Mouse (Mus musculus) Patski (cell line): Measurements from ENCODE around the gene Pcgf1. TPM values are rescaled to one million over a fixed set of nuclear protein-coding genes. Genes with fewer than 3 reads are reported as not detected.

Experiments
- ATAC-seq: fragments of 100-300 bp; one replicate; pipeline ENCODE4 v1.8.0; 2021
- CTCF ChIA-PET: fragments of 350-600 bp; sonication (Branson Sonifier 250); formaldehyde crosslinking; loops from one replicate; lab custom pipeline; 2022; ENCODE audit warnings: inconsistent platforms; lab: Charles Lee
- POLR2A ChIA-PET: fragments of 350-600 bp; sonication (Branson Sonifier 250); formaldehyde crosslinking; loops from one replicate; lab custom pipeline; 2022; ENCODE audit warnings: antibody characterized with exemption, inconsistent platforms; lab: Charles Lee
- DNase-seq: peaks from one replicate; pipeline ENCODE4 v3.0.0-alpha.2; 2011; ENCODE audit warnings: low read depth, low spot score
- H3K27me3 ChIP-seq: fragments of 371-371 bp; one replicate; pipeline ENCODE4 v1.5.1; 2021
- CTCF ChIP-seq: fragments of 100-300 bp; IDR thresholded peaks from one replicate; pipeline ENCODE4 v1.5.1; 2021
- in situ Hi-C: fragments of 300-500 bp; cut with MboI; formaldehyde crosslinking; loops from 3 replicates; pipeline ENCODE4 v1.11.1; 2018; ENCODE audit warnings: low pct_unique_long_range_greater_than_20kb, mixed read lengths
- polyA plus RNA-seq: library from polyadenylated mRNA; unstranded; gene quantifications from one replicate; pipeline ENCODE4 v1.2.3, GENCODE M21; 2021

The Pcgf1 gene
- polyA plus RNA-seq, 1 experiment from 2014 or later = 19.7 TPM

- CTCF ChIA-PET = interaction anchor here (1.7 kb wide), 1 partner anchor 102 kb away, joined by 4 read pairs; no protein-coding TSS in a partner anchor
- in situ Hi-C loops = no loop called here
- POLR2A ChIA-PET = interaction anchor here (0.6 to 1.3 kb wide), 3 partner anchors 20 to 162 kb away, joined by 3 to 6 read pairs (median 4); no protein-coding TSS in a partner anchor
- TF ChIP-seq CTCF = no peak
- no peak for DNase-seq
- H3K27me3 ChIP-seq = peaks cover 9% of the 10 kb centered on the region
- ATAC-seq = no peak
These were observed 20.7 kb downstream of the Pcgf1 start for GRCm38 (mm10) chr6:83098411-83098810.

GRCm38 (mm10) chr6:83101316-83101687 is 23.6 kb downstream of the Pcgf1 start, which contains the start of the genes Ccdc142 and Gm42688:
TSS of gene Ccdc142 (plus strand) at chr6:83101601.
TSS of gene Gm42688 (plus strand) at chr6:83101617.
- in situ Hi-C loops = loop anchor here (5.0 kb wide), 1 partner anchor 104 kb away; no protein-coding TSS in a partner anchor
- TF ChIP-seq CTCF = no peak
- ATAC-seq (peak; percentile 82), DNase-seq (no peak)
- H3K27me3 ChIP-seq = peaks cover 2% of the 10 kb centered on the region
- ChIA-PET CTCF (interaction anchor here (0.7 to 3.5 kb wide), 12 partner anchors 9 to 105 kb away, joined by 3 to 40 read pairs (median 4); partner anchors contain the start of genes Dok1 and Pcgf1), POLR2A (no interaction called here)

GRCm38 (mm10) chr6:83101688-83102556 is 24.3 kb downstream of the Pcgf1 start:
- DNase-seq (no peak), ATAC-seq (peak; percentile 61)
- no peak for TF ChIP-seq CTCF
- ChIA-PET CTCF (interaction anchor here (0.8 to 3.5 kb wide), 10 partner anchors 18 to 105 kb away, joined by 3 to 40 read pairs (median 5); partner anchors contain the start of genes Dok1 and Pcgf1), POLR2A (interaction anchor here (1.0 to 2.4 kb wide), 5 partner anchors 18 to 105 kb away, joined by 3 to 5 read pairs (median 4); partner anchors contain the start of gene Aup1)
- in situ Hi-C loops = loop anchor here (5.0 kb wide), 1 partner anchor 105 kb away; no protein-coding TSS in a partner anchor
- H3K27me3 ChIP-seq = peaks cover 2% of the 10 kb centered on the region

- H3K27me3 ChIP-seq = no peaks in the 10 kb centered on the region
- in situ Hi-C loops = loop anchor here (5.0 kb wide), 1 partner anchor 106 kb away; no protein-coding TSS in a partner anchor
- DNase-seq (no peak), ATAC-seq (no peak)
- no peak for TF ChIP-seq CTCF
- CTCF ChIA-PET = interaction anchor here (3.5 kb wide), 1 partner anchor 107 kb away, joined by 40 read pairs; no protein-coding TSS in a partner anchor
- POLR2A ChIA-PET = interaction anchor here (1.2 to 2.4 kb wide), 4 partner anchors 17 to 107 kb away, joined by 3 to 5 read pairs (median 4); no protein-coding TSS in a partner anchor
These were observed 25.5 kb downstream of the Pcgf1 start for GRCm38 (mm10) chr6:83103130-83103650.

DNA sequence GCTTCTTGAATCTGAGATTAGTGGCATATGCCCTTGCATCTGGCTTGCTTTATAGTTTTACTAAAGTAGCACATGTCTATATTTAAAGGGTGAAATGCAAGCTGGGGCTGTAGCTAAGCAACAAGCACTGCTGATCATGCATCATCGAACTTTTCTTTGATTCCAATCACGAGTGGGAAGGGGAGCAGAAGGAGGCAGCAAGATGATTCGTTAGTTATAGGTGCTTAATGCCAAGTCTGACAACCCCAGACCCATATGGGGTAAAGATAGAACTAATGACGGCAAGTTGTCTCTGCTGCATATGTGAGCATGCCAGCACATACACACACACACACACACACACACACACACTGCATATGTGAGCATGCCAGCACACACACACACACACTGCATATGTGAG is 26.5 kb downstream of the Pcgf1 start:
- CTCF ChIA-PET = interaction anchor here (1.2 to 1.5 kb wide), 2 partner anchors 55 to 108 kb away, joined by 4 read pairs; no protein-coding TSS in a partner anchor
- TF ChIP-seq CTCF = no peak
- no peak for DNase-seq
- no peaks in the 10 kb centered on the region for H3K27me3 ChIP-seq
- in situ Hi-C loops = loop anchor here (5.0 kb wide), 1 partner anchor 107 kb away; no protein-coding TSS in a partner anchor
- ATAC-seq = no peak
- POLR2A ChIA-PET = interaction anchor here (0.6 to 2.4 kb wide), 3 partner anchors 47 to 108 kb away, joined by 3 to 5 read pairs (median 5); no protein-coding TSS in a partner anchor

- in situ Hi-C loops = no loop called here
- ATAC-seq = peak; percentile 23
- ChIA-PET CTCF (interaction anchor here (1.1 to 4.8 kb wide), 4 partner anchors 10 to 111 kb away, joined by 3 to 14 read pairs (median 4); partner anchors contain the start of genes 1700003E16Rik and Wdr54), POLR2A (interaction anchor here (1.2 kb wide), 1 partner anchor 10 kb away, joined by 3 read pairs; no protein-coding TSS in a partner anchor)
- no peaks in the 10 kb centered on the region for H3K27me3 ChIP-seq
- no peak for DNase-seq
- no peak for TF ChIP-seq CTCF
These were observed 30.1 kb downstream of the Pcgf1 start for GRCm38 (mm10) chr6:83107566-83108400.

- ChIA-PET POLR2A (interaction anchor here (1.7 to 1.8 kb wide), 2 partner anchors 10 to 12 kb away, joined by 5 to 8 read pairs; partner anchors contain the start of gene Wbp1), CTCF (interaction anchor here (1.2 to 4.8 kb wide), 3 partner anchors 10 to 112 kb away, joined by 3 to 14 read pairs (median 4); partner anchors contain the start of genes 1700003E16Rik and Wdr54)
- in situ Hi-C loops = no loop called here
- ATAC-seq (peak; percentile 49), DNase-seq (no peak)
- no peak for TF ChIP-seq CTCF
- no peaks in the 10 kb centered on the region for H3K27me3 ChIP-seq
These were observed 31.3 kb downstream of the Pcgf1 start, which contains the start of gene Mrpl53 for GRCm38 (mm10) chr6:83108762-83109668. TSS of gene Mrpl53 (plus strand) at chr6:83109040.

DNA sequence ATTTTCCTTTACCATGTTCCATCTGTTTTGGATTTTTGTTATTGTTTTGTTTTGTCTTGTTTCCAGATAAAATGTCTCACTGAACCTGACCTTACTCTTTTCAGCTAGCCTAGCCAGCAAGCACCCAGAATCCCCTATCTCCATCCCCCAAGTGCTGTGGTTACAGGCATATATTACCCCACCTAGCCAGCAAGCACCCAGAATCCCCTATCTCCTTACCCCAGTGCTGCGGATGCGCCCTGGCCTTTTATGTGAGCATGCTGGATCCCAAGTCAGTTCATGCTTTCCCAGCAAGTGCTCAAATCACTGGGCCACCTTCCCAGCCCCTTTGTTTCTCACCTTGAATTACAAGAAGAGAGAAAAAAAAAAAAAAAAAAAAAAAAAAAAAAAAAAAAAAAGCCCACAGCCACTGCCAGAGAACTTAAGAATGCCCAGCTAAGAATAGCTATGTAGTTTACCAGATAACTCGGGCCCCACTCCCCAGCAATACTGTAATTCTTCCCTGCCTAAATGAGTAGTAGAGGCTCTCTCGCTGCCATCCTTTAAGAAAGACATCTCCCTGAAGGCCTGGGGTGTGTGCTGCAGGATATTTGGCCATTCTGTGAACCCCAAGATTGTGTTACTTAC is 34.0 kb downstream of the Pcgf1 start:
- no peak for DNase-seq
- ChIA-PET CTCF (no interaction called here), POLR2A (interaction anchor here (0.6 kb wide), 1 partner anchor 57 kb away, joined by 3 read pairs; the partner anchor contains the start of gene Aup1)
- in situ Hi-C loops = no loop called here
- ATAC-seq = no peak
- no peak for TF ChIP-seq CTCF
- H3K27me3 ChIP-seq = no peaks in the 10 kb centered on the region
